ENCODE assay signal across 8 mouse cellular contexts in genomic region chr7:30122188-30122530, GRCm38 (mm10). TPM values are rescaled to one million over a fixed set of nuclear protein-coding genes. Genes with fewer than 3 reads are reported as not detected.
DNase-seq lines count a peak whose midpoint lies in the region; ATAC-seq lines count a peak whose summit lies in the region.

No protein-coding gene starts in this region.

- H3K27me3 ChIP-seq in embryonic facial prominence, embryonic 13.5 days, result no peaks in the 10 kb centered on the region
- no peaks in the 10 kb centered on the region for H3K27me3 ChIP-seq in limb, embryonic 15.5 days

- H3K27ac ChIP-seq in embryonic facial prominence, embryonic 13.5 days, result peak overlapping the region; percentile 93
- H3K27ac ChIP-seq in limb, embryonic 15.5 days, result peak overlapping the region; percentile 90

- 9% methylated on average over 15 of the region's 15 CpGs for WGBS in embryonic facial prominence, embryonic 13.5 days
- 3% methylated on average over 15 of the region's 15 CpGs for WGBS in limb, embryonic 15.5 days

- no peaks in the 10 kb centered on the region; the same call in 1 of the 2 replicates for H3K9me3 ChIP-seq in embryonic facial prominence, embryonic 13.5 days
- H3K9me3 ChIP-seq in limb, embryonic 15.5 days, result no peaks in the 10 kb centered on the region

- H3K4me2 ChIP-seq in embryonic facial prominence, embryonic 13.5 days, result peak overlapping the region; percentile 81
- H3K4me2 ChIP-seq in limb, embryonic 15.5 days, result peak overlapping the region; percentile 82

- intact Hi-C loops in gastrocnemius, postnatal 14 days (cut with DNase I; ENCODE audit: low total_unique reads), result no loop called here

- no peak for ATAC-seq in embryonic facial prominence, embryonic 13.5 days (ENCODE audit: insufficient number of reproducible peaks, insufficient read depth, low FRiP score, low TSS enrichment, low read depth)
- ATAC-seq in limb, embryonic 15.5 days (ENCODE audit: insufficient number of reproducible peaks, low FRiP score, low TSS enrichment, low read depth), result no peak

- peak; percentile 22 for DNase-seq in embryo, embryonic 10 days (ENCODE audit: low spot score)
- DNase-seq in embryo, embryonic 9.5 days (ENCODE audit: extremely low spot score), result no peak
- DNase-seq in 3T3-L1 (ENCODE audit: low read depth, low spot score), result peak; percentile 74
- no peak for DNase-seq in retina, embryonic 14.5 days (ENCODE audit: low spot score)
- DNase-seq in gastrocnemius, postnatal 14 days, result no peak
- no peak for DNase-seq in thymus, postnatal 10 days (ENCODE audit: low spot score in 2 of 2)

- peak overlapping the region; percentile 71 for H3K4me3 ChIP-seq in embryonic facial prominence, embryonic 13.5 days
- peak overlapping the region; percentile 63 for H3K4me3 ChIP-seq in limb, embryonic 15.5 days

- H3K9ac ChIP-seq in embryonic facial prominence, embryonic 13.5 days, result peak overlapping the region; percentile 84
- H3K9ac ChIP-seq in limb, embryonic 15.5 days, result peak overlapping the region; percentile 70

- H3K36me3 ChIP-seq in embryonic facial prominence, embryonic 13.5 days, result peaks cover 18% of the 10 kb centered on the region
- peaks cover 17% of the 10 kb centered on the region for H3K36me3 ChIP-seq in limb, embryonic 15.5 days

- peaks cover 4% of the 10 kb centered on the region; the same call in 1 of the 2 replicates for H3K4me1 ChIP-seq in embryonic facial prominence, embryonic 13.5 days
- H3K4me1 ChIP-seq in limb, embryonic 15.5 days, result peaks cover 3% of the 10 kb centered on the region; the same call in 1 of the 2 replicates

RNA-seq across cellular contexts. Expression of gene Zfp382, which starts 0.4 kb away (rescaled TPM):
- 11.3 and 19.2 TPM in 2 replicates for polyA plus RNA-seq in embryonic facial prominence, embryonic 13.5 days (2015; fragmentation: Nextera tagmentation; extraction: Ambion mirVana)
- 13.2 and 13.8 TPM in 2 replicates for polyA plus RNA-seq in limb, embryonic 15.5 days (2015; fragmentation: Nextera tagmentation; extraction: Ambion mirVana)
- total RNA-seq in gastrocnemius, postnatal 14 days (2021), result 1 to 10 TPM; 1.6 to 2.9 TPM

RNA-seq across cellular contexts. Expression of gene Zfp260, which starts 27.6 kb away (rescaled TPM):
- polyA plus RNA-seq in embryonic facial prominence, embryonic 13.5 days (2015; fragmentation: Nextera tagmentation; extraction: Ambion mirVana), result 149 and 151 TPM in 2 replicates
- 132 and 137 TPM in 2 replicates for polyA plus RNA-seq in limb, embryonic 15.5 days (2015; fragmentation: Nextera tagmentation; extraction: Ambion mirVana)
- total RNA-seq in gastrocnemius, postnatal 14 days (2021), result 10 to 100 TPM; 29.9 to 33.5 TPM

RNA-seq across cellular contexts. Expression of gene Zfp566, which starts 31.8 kb away (rescaled TPM):
- 14.5 and 18.7 TPM in 2 replicates for polyA plus RNA-seq in embryonic facial prominence, embryonic 13.5 days (2015; fragmentation: Nextera tagmentation; extraction: Ambion mirVana)
- polyA plus RNA-seq in limb, embryonic 15.5 days (2015; fragmentation: Nextera tagmentation; extraction: Ambion mirVana), result 9.5 and 12.7 TPM in 2 replicates
- 1 to 10 TPM; 1.1 to 1.8 TPM for total RNA-seq in gastrocnemius, postnatal 14 days (2021)

RNA-seq across cellular contexts. Expression of gene Gm26920, which starts 31.9 kb away (rescaled TPM):
- 1.2 and 2.2 TPM in 2 replicates for polyA plus RNA-seq in embryonic facial prominence, embryonic 13.5 days (2015; fragmentation: Nextera tagmentation; extraction: Ambion mirVana)
- polyA plus RNA-seq in limb, embryonic 15.5 days (2015; fragmentation: Nextera tagmentation; extraction: Ambion mirVana), result 1.1 and 2.3 TPM in 2 replicates
- under 1 TPM in 1 of 2 experiments, not detected in 1; 0.80 TPM for total RNA-seq in gastrocnemius, postnatal 14 days (2021)

RNA-seq across cellular contexts. Expression of gene Zfp146, which starts 47.4 kb away (rescaled TPM):
- polyA plus RNA-seq in embryonic facial prominence, embryonic 13.5 days (2015; fragmentation: Nextera tagmentation; extraction: Ambion mirVana), result 23.7 and 24.2 TPM in 2 replicates
- 17.4 and 18.7 TPM in 2 replicates for polyA plus RNA-seq in limb, embryonic 15.5 days (2015; fragmentation: Nextera tagmentation; extraction: Ambion mirVana)
- 10 to 100 TPM; 23.5 to 27.0 TPM for total RNA-seq in gastrocnemius, postnatal 14 days (2021)

Comparison
In these comparisons a context has a peak if more than half of its experiments do, and no peak if none do; other contexts are left out.
1. DNase-seq: peak in embryo, embryonic 10 days (single experiment) and 3T3-L1 (single experiment); none in embryo, embryonic 9.5 days (single experiment), retina, embryonic 14.5 days (single experiment), gastrocnemius, postnatal 14 days (single experiment) and thymus, postnatal 10 days (0 of 2).